Mouse (Mus musculus) MEL (cell line): Measurements from ENCODE around the gene Saa3.

Experiments
- CTCF ChIP-seq, 3 experiments: IDR thresholded peaks in 2 of 3; conservative IDR thresholded peaks in 1 of 3; 2 replicates each; pipeline ENCODE4 v1.5.1; 2011 to 2012; ENCODE audit warnings: low read length in 3 of 3, low read depth in 2 of 3, mild to moderate bottlenecking in 2 of 3, improper control_type of control experiment in 1 of 3, inconsistent platforms in 1 of 3, mixed read lengths in 1 of 3, moderate library complexity in 1 of 3; ENCODE audit not compliant: control insufficient read depth in 1 of 3, insufficient read depth in 1 of 3, poor library complexity in 1 of 3, severe bottlenecking in 1 of 3
- ZKSCAN1 ChIP-seq: IDR thresholded peaks from 2 replicates; pipeline ENCODE4 v1.6.1; 2012; ENCODE audit warnings: low read depth, mild to moderate bottlenecking, inconsistent platforms, low read length, improper control_type of control experiment, moderate library complexity

DNA sequence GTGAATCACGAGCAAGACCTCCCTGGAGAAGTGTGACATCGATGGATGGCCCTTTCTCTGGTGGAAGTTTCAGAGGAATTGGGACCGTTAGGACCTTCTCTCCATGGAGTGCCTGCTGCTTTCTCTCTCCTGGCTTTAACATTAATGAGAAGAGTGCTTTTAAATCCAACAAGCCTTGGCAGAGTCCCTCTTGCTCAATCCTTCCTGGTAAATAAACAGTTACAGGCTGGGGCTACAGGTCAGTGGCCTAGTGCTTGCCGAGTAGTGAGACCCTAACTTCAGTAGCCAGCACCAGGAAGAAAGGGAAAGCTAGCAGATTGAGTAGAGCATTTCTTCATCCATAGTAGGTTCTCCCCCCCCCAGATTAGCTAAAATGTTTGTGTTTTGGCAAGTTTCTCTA lies 17.0 kb upstream of the Saa3 start, which contains the start of gene Saa4:
- TF ChIP-seq CTCF (IDR thresholded peaks at IDR 0.05 in 2 of 3, conservative IDR thresholded peaks at IDR 0.05 in 1 of 3; ENCODE audit: control insufficient read depth in 1 of 3, insufficient read depth in 1 of 3, low read depth in 2 of 3, low read length in 3 of 3, poor library complexity in 1 of 3, severe bottlenecking in 1 of 3) = no peak
- TF ChIP-seq ZKSCAN1 = no peak
